Mouse (Mus musculus): ENCODE measurements around the gene Cmklr1.

- TF ChIP-seq CTCF (IDR thresholded peaks at IDR 0.05; ENCODE audit: borderline replicate concordance, control insufficient read depth, extremely low read depth, insufficient read depth, low read length, poor library complexity) (no peak), POLR2A (IDR thresholded peaks at IDR 0.05; ENCODE audit: control insufficient read depth, extremely low read depth, insufficient read depth, low read length, poor library complexity) (no peak)
Measured at GRCm38 (mm10) chr5:113670597-113670996, 20.4 kb upstream of the Cmklr1 start.
